Mouse (Mus musculus): Measurements from ENCODE around the gene Gm20388.

GRCm38 (mm10) chr8:122778703-122779239 lies 2868.1 kb downstream of the Gm20388 start:
- TF ChIP-seq CTCF (IDR thresholded peaks at IDR 0.05; ENCODE audit: borderline replicate concordance, insufficient read depth, low read depth, low read length) = no peak
- TF ChIP-seq POLR2A (IDR thresholded peaks at IDR 0.05; ENCODE audit: borderline replicate concordance, insufficient read depth, low read length) = no peak
